Mouse (Mus musculus) adrenal gland, adult 2 months (tissue): ENCODE measurements around the gene Wipf1. TPM values are rescaled to one million over a fixed set of nuclear protein-coding genes. Genes with fewer than 3 reads are reported as not detected.

Experiments used
- DNase-seq: peaks from one replicate; pipeline ENCODE4 v3.0.0; 2021
- polyA plus RNA-seq: library from polyadenylated mRNA; depleted of rRNA; stranded (reverse); fragments of >200 nt; gene quantifications from 2 replicates; pipeline ENCODE4 v1.2.3, GENCODE M21; 2012
- total RNA-seq, 2 experiments: library from RNA; stranded (reverse); gene quantifications; 2 replicates each; pipeline ENCODE4 v1.2.3; 2021

Wipf1 gene
- total and polyA plus RNA-seq, 3 experiments: 13.4 to 19.7 (median 17.4) TPM

GRCm38 (mm10) chr2:73540450-73541162 lies 11.1 kb upstream of the Wipf1 start:
- no peak for DNase-seq

- no peak for DNase-seq
Measured at GRCm38 (mm10) chr2:73539697-73540096, 10.2 kb upstream of the Wipf1 start.

- no peak for DNase-seq
Measured at GRCm38 (mm10) chr2:73539141-73539540, 9.6 kb upstream of the Wipf1 start.

GRCm38 (mm10) chr2:73538590-73538989 lies 9.1 kb upstream of the Wipf1 start:
- no peak for DNase-seq

- DNase-seq: no peak
Measured at GRCm38 (mm10) chr2:73536091-73536783, 6.7 kb upstream of the Wipf1 start.

- no peak for DNase-seq
Measured at GRCm38 (mm10) chr2:73534720-73535119, 5.2 kb upstream of the Wipf1 start.

- no peak for DNase-seq
Measured at GRCm38 (mm10) chr2:73530487-73530886, 953 bp upstream of the Wipf1 start.

GRCm38 (mm10) chr2:73528516-73529355 lies 798 bp downstream of the Wipf1 start:
- DNase-seq: no peak

GRCm38 (mm10) chr2:73527956-73528355 lies 1.6 kb downstream of the Wipf1 start:
- no peak for DNase-seq

- DNase-seq: peak; percentile 71
Measured at GRCm38 (mm10) chr2:73526691-73527090, 2.8 kb downstream of the Wipf1 start.

GRCm38 (mm10) chr2:73522891-73523290 lies 6.6 kb downstream of the Wipf1 start:
- peak; percentile 74 for DNase-seq

GRCm38 (mm10) chr2:73522336-73522735 lies 7.2 kb downstream of the Wipf1 start:
- no peak for DNase-seq

GRCm38 (mm10) chr2:73521737-73522136 lies 7.8 kb downstream of the Wipf1 start:
- DNase-seq: no peak

GRCm38 (mm10) chr2:73518966-73519365 lies 10.6 kb downstream of the Wipf1 start:
- no peak for DNase-seq

GRCm38 (mm10) chr2:73518311-73518710 lies 11.2 kb downstream of the Wipf1 start:
- DNase-seq: no peak

GRCm38 (mm10) chr2:73514178-73514577 lies 15.4 kb downstream of the Wipf1 start:
- no peak for DNase-seq

GRCm38 (mm10) chr2:73513204-73513749 lies 16.3 kb downstream of the Wipf1 start:
- DNase-seq: no peak

GRCm38 (mm10) chr2:73512044-73512443 lies 17.5 kb downstream of the Wipf1 start:
- peak; percentile 35 for DNase-seq

- DNase-seq: no peak
Measured at GRCm38 (mm10) chr2:73510731-73511360, 18.7 kb downstream of the Wipf1 start.

- peak; percentile 63 for DNase-seq
Measured at GRCm38 (mm10) chr2:73510025-73510288, 19.6 kb downstream of the Wipf1 start.

- DNase-seq: no peak
Measured at GRCm38 (mm10) chr2:73509248-73510024, 20.1 kb downstream of the Wipf1 start.
